Mouse (Mus musculus) midbrain, embryonic 12.5 days (tissue): ENCODE measurements around the gene Hsd11b1. TPM values are rescaled to one million over a fixed set of nuclear protein-coding genes. Genes with fewer than 3 reads are reported as not detected.
"Not testable (repeated sequence)": the region's sequence is repeated elsewhere in the genome, so short reads cannot be mapped to it uniquely, and the experiment has no call there.

ENCODE experiments used
- ATAC-seq: fragments of 200-750 bp; cut with Nextera tagmentation; 2 replicates; pipeline ENCODE4 v1.8.0; 2017; ENCODE audit warnings: low read depth, moderate TSS enrichment, moderate library complexity; ENCODE audit not compliant: low FRiP score
- H3K27ac ChIP-seq: fragments of 300-500 bp; sonication (generic); replicated peaks from 2 replicates; pipeline ENCODE4 v1.5.1; 2016; ENCODE audit warnings: mild to moderate bottlenecking
- H3K27me3 ChIP-seq: fragments of 300-500 bp; sonication (generic); 2 replicates; pipeline ENCODE4 v1.6.1; 2016; ENCODE audit warnings: mild to moderate bottlenecking
- H3K36me3 ChIP-seq: fragments of 300-500 bp; sonication (generic); 2 replicates; pipeline ENCODE4 v1.6.1; 2016
- H3K4me1 ChIP-seq: fragments of 300-500 bp; sonication (generic); 2 replicates; pipeline ENCODE4 v1.6.1; 2016
- H3K4me2 ChIP-seq: fragments of 300-500 bp; sonication (generic); replicated peaks from 2 replicates; pipeline ENCODE4 v1.6.1; 2016; ENCODE audit warnings: mild to moderate bottlenecking, moderate library complexity
- H3K4me3 ChIP-seq: fragments of 300-500 bp; sonication (generic); 2 replicates; pipeline ENCODE4 v1.5.1; 2016; ENCODE audit warnings: mild to moderate bottlenecking
- H3K9ac ChIP-seq: fragments of 300-500 bp; sonication (generic); replicated peaks from 2 replicates; pipeline ENCODE4 v1.6.1; 2016; ENCODE audit warnings: mild to moderate bottlenecking, moderate library complexity
- H3K9me3 ChIP-seq: fragments of 300-500 bp; sonication (generic); 2 replicates; pipeline ENCODE4 v1.6.1; 2016; ENCODE audit warnings: mild to moderate bottlenecking
- WGBS: fragments of 180-500 bp; shearing (Covaris S2); methylation state at CpG from one replicate; pipeline ENCODE4 v1.1.7; 2016; 5-methylcytosine and 5-hydroxymethylcytosine counted together
- polyA plus RNA-seq: library from polyadenylated mRNA; unstranded; fragments of >200 nt; fragmentation: Nextera tagmentation; extraction: Ambion mirVana; gene quantifications from 2 replicates; pipeline ENCODE4 v1.2.1, GENCODE M21; 2016

Hsd11b1 gene
- polyA plus RNA-seq, 1 experiment from 2014 or later, result not detected

- no peak overlapping the region for H3K9ac ChIP-seq
- H3K4me2 ChIP-seq, result no peak overlapping the region
- ATAC-seq, result 0 out of 2 replicates have a peak, but pooled peaks have one; percentile 41
- H3K4me1 ChIP-seq, result no peaks in the 10 kb centered on the region
- 28% methylated on average over 3 of the region's 3 CpGs for WGBS
- no peaks in the 10 kb centered on the region for H3K36me3 ChIP-seq
- H3K27me3 ChIP-seq, result 0 out of 2 replicates have a peak, but pooled peaks cover 3% of the 10 kb centered on the region
- H3K9me3 ChIP-seq, result no peaks in the 10 kb centered on the region
- H3K4me3 ChIP-seq, result no peak overlapping the region
- H3K27ac ChIP-seq, result no peak overlapping the region
These were observed 8.2 kb downstream of the Hsd11b1 start for GRCm38 (mm10) chr1:193255488-193256288.

- no peaks in the 10 kb centered on the region for H3K4me1 ChIP-seq
- H3K9ac ChIP-seq, result no peak overlapping the region
- WGBS, result 77% methylated on average over 8 of the region's 8 CpGs
- no peak overlapping the region for H3K4me2 ChIP-seq
- no peaks in the 10 kb centered on the region for H3K36me3 ChIP-seq
- H3K4me3 ChIP-seq, result no peak overlapping the region
- no peak for ATAC-seq
- H3K27ac ChIP-seq, result no peak overlapping the region
- H3K27me3 ChIP-seq, result 0 out of 2 replicates have a peak, but pooled peaks cover 3% of the 10 kb centered on the region
- no peaks in the 10 kb centered on the region for H3K9me3 ChIP-seq
These were observed 8.8 kb downstream of the Hsd11b1 start for GRCm38 (mm10) chr1:193255032-193255431.

- not testable (repeated sequence) for H3K27me3 ChIP-seq, ATAC-seq, H3K4me2 ChIP-seq, H3K4me3 ChIP-seq, H3K9ac ChIP-seq, H3K9me3 ChIP-seq, H3K27ac ChIP-seq, H3K4me1 ChIP-seq, H3K36me3 ChIP-seq
- 66% methylated on average over 3 of the region's 3 CpGs for WGBS
These were observed 10.0 kb downstream of the Hsd11b1 start for GRCm38 (mm10) chr1:193253895-193254294.

DNA sequence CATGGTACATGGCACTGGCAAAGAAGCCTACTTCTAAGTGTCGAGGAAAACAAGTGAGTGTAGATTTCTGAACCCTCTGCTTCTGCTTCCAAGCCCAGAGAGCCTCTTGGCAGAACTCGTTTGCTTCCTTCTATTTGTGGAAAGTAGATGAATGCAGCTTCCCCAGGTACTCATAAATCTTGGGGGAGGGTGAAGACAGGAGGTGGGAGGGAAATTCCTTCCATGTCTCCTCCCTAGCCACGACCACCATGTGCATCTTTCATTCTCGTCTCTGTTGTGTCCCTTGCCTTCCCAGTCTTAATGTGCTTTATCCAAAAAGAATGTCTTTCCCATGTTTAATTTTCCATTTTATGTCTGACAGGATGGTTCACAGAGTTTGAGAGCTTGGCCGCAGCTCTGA lies 11.3 kb downstream of the Hsd11b1 start:
- H3K4me1 ChIP-seq, result no peaks in the 10 kb centered on the region
- 73% methylated on average over 5 of the region's 5 CpGs for WGBS
- no peak overlapping the region for H3K27ac ChIP-seq
- ATAC-seq, result no peak
- H3K4me2 ChIP-seq, result no peak overlapping the region
- H3K36me3 ChIP-seq, result no peaks in the 10 kb centered on the region
- H3K9me3 ChIP-seq, result no peaks in the 10 kb centered on the region
- 0 out of 2 replicates have a peak, but pooled peaks cover 3% of the 10 kb centered on the region for H3K27me3 ChIP-seq
- H3K4me3 ChIP-seq, result no peak overlapping the region
- no peak overlapping the region for H3K9ac ChIP-seq

DNA sequence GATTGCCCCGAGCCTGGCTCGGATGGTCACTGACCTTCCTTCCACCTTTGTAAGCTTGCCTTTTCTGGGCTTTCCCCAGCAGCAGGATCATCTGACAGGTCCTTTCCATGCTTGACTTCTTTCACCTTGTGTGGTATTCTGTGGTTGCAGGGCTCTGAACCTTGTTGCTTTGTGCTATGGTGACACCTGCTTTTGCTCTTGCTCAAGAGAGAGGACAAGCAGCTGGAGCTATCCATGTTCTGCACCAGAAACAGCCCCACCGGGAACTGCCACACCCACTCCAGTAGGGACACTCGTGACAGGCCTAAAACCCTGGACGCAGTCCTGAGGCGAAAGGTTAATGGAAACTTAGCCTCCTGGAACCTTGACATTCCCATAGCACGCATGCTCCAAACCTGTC lies 12.5 kb downstream of the Hsd11b1 start:
- no peak overlapping the region for H3K4me3 ChIP-seq
- no peak overlapping the region for H3K9ac ChIP-seq
- H3K4me2 ChIP-seq, result no peak overlapping the region
- ATAC-seq, result no peak
- no peaks in the 10 kb centered on the region for H3K4me1 ChIP-seq
- H3K9me3 ChIP-seq, result no peaks in the 10 kb centered on the region
- no peaks in the 10 kb centered on the region for H3K36me3 ChIP-seq
- H3K27me3 ChIP-seq, result 0 out of 2 replicates have a peak, but pooled peaks cover 3% of the 10 kb centered on the region
- no peak overlapping the region for H3K27ac ChIP-seq
- WGBS, result 82% methylated on average over 7 of the region's 7 CpGs

DNA sequence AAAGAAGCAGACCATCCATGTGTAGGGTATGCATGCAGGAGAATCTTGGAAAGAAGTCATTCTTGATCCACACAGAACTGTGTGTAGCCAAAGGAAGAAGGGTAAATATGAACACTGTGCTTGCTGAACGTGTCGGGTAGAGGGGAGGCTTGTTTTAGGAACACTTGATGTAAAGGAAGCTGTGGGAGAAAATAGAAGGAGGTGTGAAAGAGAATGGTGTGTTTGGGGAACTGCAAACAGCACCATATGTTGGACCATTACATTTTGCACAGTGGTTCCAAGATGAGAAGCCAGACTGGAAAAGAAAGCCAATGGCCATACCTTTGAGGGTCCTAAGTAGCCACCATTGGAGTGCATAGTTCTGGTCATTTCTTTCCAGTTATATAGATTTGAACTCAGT lies 13.8 kb downstream of the Hsd11b1 start:
- Histone ChIP-seq H3K4me2 (no peak overlapping the region), H3K4me3 (no peak overlapping the region), H3K4me1 (no peaks in the 10 kb centered on the region), H3K27ac (no peak overlapping the region), H3K9me3 (no peaks in the 10 kb centered on the region), H3K36me3 (no peaks in the 10 kb centered on the region), H3K9ac (no peak overlapping the region), H3K27me3 (no peaks in the 10 kb centered on the region)
- WGBS, result 85% methylated on average over 2 of the region's 2 CpGs
- ATAC-seq, result no peak

- Histone ChIP-seq H3K4me3 (no peak overlapping the region), H3K27ac (no peak overlapping the region), H3K9me3 (no peaks in the 10 kb centered on the region), H3K27me3 (no peaks in the 10 kb centered on the region), H3K36me3 (no peaks in the 10 kb centered on the region), H3K4me1 (0 out of 2 replicates have a peak, but pooled peaks cover 2% of the 10 kb centered on the region), H3K9ac (no peak overlapping the region), H3K4me2 (no peak overlapping the region)
- 89% methylated on average over 6 of the region's 6 CpGs for WGBS
- no peak for ATAC-seq
These were observed 19.6 kb downstream of the Hsd11b1 start for GRCm38 (mm10) chr1:193244235-193244634.

- WGBS, result 74% methylated on average over 10 of the region's 10 CpGs
- no peak overlapping the region for H3K27ac ChIP-seq
- ATAC-seq, result no peak
These were observed 20.2 kb downstream of the Hsd11b1 start for GRCm38 (mm10) chr1:193243571-193244193.

GRCm38 (mm10) chr1:193242863-193243262 lies 21.0 kb downstream of the Hsd11b1 start:
- Histone ChIP-seq H3K9me3 (no peaks in the 10 kb centered on the region), H3K4me2 (no peak overlapping the region), H3K27ac (no peak overlapping the region), H3K27me3 (no peaks in the 10 kb centered on the region), H3K9ac (no peak overlapping the region), H3K4me1 (0 out of 2 replicates have a peak, but pooled peaks cover 2% of the 10 kb centered on the region), H3K36me3 (no peaks in the 10 kb centered on the region), H3K4me3 (no peak overlapping the region)
- WGBS, result 57% methylated on average over 4 of the region's 4 CpGs
- ATAC-seq, result no peak

More at GRCm38 (mm10) chr1:193243571-193244193, 20.2 kb downstream of the Hsd11b1 start:
- Histone ChIP-seq H3K4me1 (0 out of 2 replicates have a peak, but pooled peaks cover 2% of the 10 kb centered on the region), H3K27me3 (no peaks in the 10 kb centered on the region), H3K9me3 (no peaks in the 10 kb centered on the region), H3K4me3 (no peak overlapping the region), H3K36me3 (no peaks in the 10 kb centered on the region), H3K4me2 (no peak overlapping the region), H3K9ac (no peak overlapping the region)

GRCm38 (mm10) chr1:193242238-193242637 lies 21.6 kb downstream of the Hsd11b1 start:
- H3K4me1 ChIP-seq, result 0 out of 2 replicates have a peak, but pooled peaks cover 2% of the 10 kb centered on the region
- ATAC-seq, result no peak
- H3K4me2 ChIP-seq, result no peak overlapping the region
- no peaks in the 10 kb centered on the region for H3K9me3 ChIP-seq
- H3K36me3 ChIP-seq, result no peaks in the 10 kb centered on the region
- 82% methylated on average over 8 of the region's 8 CpGs for WGBS
- H3K27ac ChIP-seq, result no peak overlapping the region
- H3K27me3 ChIP-seq, result no peaks in the 10 kb centered on the region
- H3K9ac ChIP-seq, result no peak overlapping the region
- no peak overlapping the region for H3K4me3 ChIP-seq

GRCm38 (mm10) chr1:193241436-193241835 lies 22.4 kb downstream of the Hsd11b1 start:
- H3K4me2 ChIP-seq, result no peak overlapping the region
- 91% methylated on average over 4 of the region's 4 CpGs for WGBS
- H3K36me3 ChIP-seq, result no peaks in the 10 kb centered on the region
- no peak overlapping the region for H3K4me3 ChIP-seq
- H3K27me3 ChIP-seq, result no peaks in the 10 kb centered on the region
- no peaks in the 10 kb centered on the region for H3K9me3 ChIP-seq
- no peak overlapping the region for H3K9ac ChIP-seq
- 0 out of 2 replicates have a peak, but pooled peaks cover 2% of the 10 kb centered on the region for H3K4me1 ChIP-seq
- no peak overlapping the region for H3K27ac ChIP-seq
- ATAC-seq, result no peak

- Histone ChIP-seq H3K4me2 (no peak overlapping the region), H3K4me3 (no peak overlapping the region), H3K36me3 (no peaks in the 10 kb centered on the region), H3K27me3 (no peaks in the 10 kb centered on the region), H3K27ac (no peak overlapping the region), H3K9me3 (no peaks in the 10 kb centered on the region), H3K9ac (no peak overlapping the region), H3K4me1 (no peaks in the 10 kb centered on the region)
- WGBS, result 66% methylated on average over 4 of the region's 4 CpGs
- no peak for ATAC-seq
These were observed 25.4 kb downstream of the Hsd11b1 start for GRCm38 (mm10) chr1:193238426-193238825.
